11 mouse cellular contexts compared by ENCODE assay signal in genomic region chr1:151685666-151686309, GRCm38 (mm10).
DNase-seq lines count a peak whose midpoint lies in the region; ATAC-seq and TF ChIP-seq lines count a peak whose summit lies in the region.
"Had no signal": no experiment of that assay in that cellular context is flagged by ENCODE, and none has a peak within 500 bp of the region (broad histone marks: within the 10 kb centered on the region; RNA-seq: fewer than 3 reads in every experiment).

No protein-coding gene starts in this region.

- no peaks in the 10 kb centered on the region for H3K36me3 ChIP-seq in forebrain, embryonic 10.5 days (replicated peaks)
- no peaks in the 10 kb centered on the region for H3K36me3 ChIP-seq in forebrain, embryonic 13.5 days (ENCODE audit: poor library complexity, severe bottlenecking)
- no peaks in the 10 kb centered on the region for H3K36me3 ChIP-seq in neural tube, embryonic 15.5 days
- H3K36me3 ChIP-seq in stomach, postnatal 0 days (ENCODE audit: control insufficient read depth, insufficient read depth, low read length), result no peaks in the 10 kb centered on the region

- no peak for ATAC-seq in forebrain, embryonic 13.5 days
- ATAC-seq in neural tube, embryonic 15.5 days (ENCODE audit: low FRiP score), result no peak
- ATAC-seq in stomach, postnatal 0 days (ENCODE audit: low FRiP score, low TSS enrichment), result no peak
- ATAC-seq in frontal cortex, adult (ENCODE audit: low TSS enrichment), result no peak

- no peak for TF ChIP-seq EP300 in stomach, postnatal 0 days (optimal IDR thresholded peaks at IDR 0.05)

- DNase-seq in forebrain, embryonic 10.5 days (ENCODE audit: extremely low spot score, low spot score), result peak; percentile 31
- DNase-seq in neural tube, embryonic 10.5 days (ENCODE audit: extremely low spot score, low spot score), result peak; percentile 36
- DNase-seq in forelimb bud, embryonic 11.5 days (ENCODE audit: low read depth, low spot score), result peak; percentile 43
- DNase-seq in stomach, postnatal 0 days (ENCODE audit: low spot score), result no peak
- DNase-seq in spleen, adult 18-20 months, result no peak
- DNase-seq: B cell, adult 2 months; kidney, postnatal 25 days; right cerebral cortex, postnatal 4 days had no signal

- H3K9ac ChIP-seq in forebrain, embryonic 13.5 days, result no peak overlapping the region
- H3K9ac ChIP-seq in neural tube, embryonic 15.5 days (replicated peaks), result no peak overlapping the region
- no peak overlapping the region for H3K9ac ChIP-seq in stomach, postnatal 0 days (ENCODE audit: low read length)

- H3K4me3 ChIP-seq in forebrain, embryonic 10.5 days, result peak overlapping the region; percentile 26
- H3K4me3 ChIP-seq in forebrain, embryonic 13.5 days, result no peak overlapping the region
- H3K4me3 ChIP-seq in neural tube, embryonic 15.5 days (replicated peaks), result no peak overlapping the region
- no peak overlapping the region for H3K4me3 ChIP-seq in stomach, postnatal 0 days (ENCODE audit: low read depth, low read length)

- 9% methylated on average over 12 of the region's 12 CpGs for WGBS in forebrain, embryonic 10.5 days
- WGBS in forebrain, embryonic 13.5 days, result 6% methylated on average over 12 of the region's 12 CpGs
- 20% methylated on average over 12 of the region's 12 CpGs for whole genome bisulfite sequencing in neural tube, embryonic 15.5 days
- 33% methylated on average over 12 of the region's 12 CpGs for WGBS in stomach, postnatal 0 days

- H3K27ac ChIP-seq in forebrain, embryonic 10.5 days, result peak overlapping the region; percentile 42
- no peak overlapping the region for H3K27ac ChIP-seq in forebrain, embryonic 13.5 days
- no peak overlapping the region for H3K27ac ChIP-seq in neural tube, embryonic 15.5 days (replicated peaks)
- H3K27ac ChIP-seq in stomach, postnatal 0 days (replicated peaks), result peak overlapping the region; percentile 24; the same call in 1 of the 2 replicates

- H3K27me3 ChIP-seq in forebrain, embryonic 10.5 days (ENCODE audit: poor library complexity, severe bottlenecking), result no peaks in the 10 kb centered on the region; the same call in 1 of the 2 replicates
- no peaks in the 10 kb centered on the region for H3K27me3 ChIP-seq in forebrain, embryonic 13.5 days
- H3K27me3 ChIP-seq in neural tube, embryonic 15.5 days (replicated peaks), result no peaks in the 10 kb centered on the region
- H3K27me3 ChIP-seq in stomach, postnatal 0 days (ENCODE audit: control insufficient read depth, insufficient read depth, low read length), result no peaks in the 10 kb centered on the region

- no peaks in the 10 kb centered on the region for H3K9me3 ChIP-seq in forebrain, embryonic 10.5 days
- no peaks in the 10 kb centered on the region for H3K9me3 ChIP-seq in forebrain, embryonic 13.5 days (replicated peaks)
- H3K9me3 ChIP-seq in neural tube, embryonic 15.5 days (replicated peaks), result no peaks in the 10 kb centered on the region
- H3K9me3 ChIP-seq in stomach, postnatal 0 days (ENCODE audit: control insufficient read depth, low read length), result no peaks in the 10 kb centered on the region

- H3K4me2 ChIP-seq in forebrain, embryonic 13.5 days, result no peak overlapping the region; the same call in 1 of the 2 replicates
- no peak overlapping the region for H3K4me2 ChIP-seq in neural tube, embryonic 15.5 days
- H3K4me2 ChIP-seq in stomach, postnatal 0 days (replicated peaks; ENCODE audit: low read depth), result no peak overlapping the region

- TF ChIP-seq CTCF in stomach, postnatal 0 days (IDR thresholded peaks at IDR 0.05; ENCODE audit: low read depth), result no peak

- H3K4me1 ChIP-seq in forebrain, embryonic 10.5 days, result peaks cover 28% of the 10 kb centered on the region
- H3K4me1 ChIP-seq in forebrain, embryonic 13.5 days, result peaks cover 16% of the 10 kb centered on the region
- peaks cover 20% of the 10 kb centered on the region for H3K4me1 ChIP-seq in neural tube, embryonic 15.5 days
- peaks cover 5% of the 10 kb centered on the region; the same call in 1 of the 2 replicates for H3K4me1 ChIP-seq in stomach, postnatal 0 days (replicated peaks; ENCODE audit: control insufficient read depth, insufficient read depth)

Comparison
In these comparisons a context has a peak if more than half of its experiments do, and no peak if none do; other contexts are left out.
1. H3K27ac ChIP-seq: peak in forebrain, embryonic 10.5 days (single experiment) and stomach, postnatal 0 days (single experiment); none in forebrain, embryonic 13.5 days (single experiment) and neural tube, embryonic 15.5 days (single experiment).
2. DNase-seq: peak in forebrain, embryonic 10.5 days (single experiment), neural tube, embryonic 10.5 days (single experiment) and forelimb bud, embryonic 11.5 days (single experiment); none in stomach, postnatal 0 days (single experiment) and spleen, adult 18-20 months (0 of 2).